Mouse (Mus musculus) liver, embryonic 14.5 days (tissue): ENCODE measurements at regions not wholly inside any gene's neighbourhood (a gene's known extent, or its start where the extent isn't known, plus 50 kb on each side); places are given as distances from the start of the nearest gene placed in this dataset.

Experiments
- CTCF ChIP-seq: IDR thresholded peaks from 2 replicates; pipeline ENCODE4 v1.5.1; 2016; ENCODE audit warnings: antibody characterized with exemption, low read depth, control low read depth
- EP300 ChIP-seq: IDR thresholded peaks from 2 replicates; pipeline ENCODE4 v1.6.1; 2016; ENCODE audit warnings: antibody characterized with exemption, low read depth

DNA sequence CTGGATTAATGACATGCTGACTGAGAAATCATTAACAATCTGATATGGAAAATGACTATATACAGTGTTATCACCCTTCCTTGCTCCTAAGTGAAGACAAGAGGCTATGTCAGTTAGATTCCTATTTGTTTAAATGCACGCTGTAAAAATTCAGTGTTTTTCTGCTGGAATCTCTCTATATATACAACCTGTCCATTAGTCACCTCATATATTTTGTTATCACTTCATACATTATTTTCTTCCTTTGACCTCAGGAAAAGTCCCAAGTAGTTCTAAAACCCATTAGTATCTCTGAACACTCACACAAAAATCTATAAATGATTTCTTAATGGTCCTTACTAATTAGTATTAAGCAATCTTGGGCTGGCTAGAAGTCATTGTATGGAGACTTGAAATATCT is 3529.5 kb downstream of the 9330182O14Rik start:
- TF ChIP-seq CTCF (no peak), EP300 (no peak)
